Mouse (Mus musculus) megakaryocyte, embryonic 14.5 days (primary cell): ENCODE data around the gene Gm20388. TPM values are rescaled to one million over a fixed set of nuclear protein-coding genes. Genes with fewer than 3 reads are reported as not detected.

ENCODE experiments used
- H3K27me3 ChIP-seq: replicated peaks from 2 replicates; pipeline ENCODE3; 2012; ENCODE audit warnings: inconsistent platforms
- H3K36me3 ChIP-seq: replicated peaks from 2 replicates; pipeline ENCODE3; 2012; ENCODE audit warnings: low read length, inconsistent platforms, mixed read lengths
- H3K4me1 ChIP-seq: 2 replicates; pipeline ENCODE4 v1.6.1; 2012; ENCODE audit warnings: inconsistent platforms
- H3K4me3 ChIP-seq: replicated peaks from 2 replicates; pipeline ENCODE3; 2012; ENCODE audit warnings: moderate library complexity, mild to moderate bottlenecking, inconsistent platforms
- H3K9me3 ChIP-seq: 2 replicates; pipeline ENCODE4 v1.6.1; 2012; ENCODE audit warnings: inconsistent platforms
- FLI1 ChIP-seq: IDR thresholded peaks from 2 replicates; pipeline ENCODE4 v1.6.1; 2012; ENCODE audit warnings: low read length, inconsistent platforms, mixed read lengths
- GATA1 ChIP-seq: IDR thresholded peaks from 3 replicates; pipeline ENCODE4 v1.6.1; 2012; ENCODE audit warnings: mixed read lengths, low read length, inconsistent platforms, borderline replicate concordance
- polyA plus RNA-seq: library from polyadenylated mRNA; stranded (reverse); fragments of >175 nt; gene quantifications from 2 replicates; pipeline ENCODE4 v1.2.3, GENCODE M21; 2012; ENCODE audit warnings: low replicate concordance; ENCODE audit not compliant: insufficient read depth

Gene Gm20388
- polyA plus RNA-seq, 1 experiment = 111 TPM

GRCm38 (mm10) chr8:122825408-122825807 lies 2914.8 kb downstream of the Gm20388 start:
- Histone ChIP-seq H3K36me3 (peaks cover 9% of the 10 kb centered on the region), H3K4me1 (peaks cover 61% of the 10 kb centered on the region), H3K27me3 (peaks cover 69% of the 10 kb centered on the region), H3K9me3 (peaks cover 14% of the 10 kb centered on the region), H3K4me3 (no peak overlapping the region)
- no peak for TF ChIP-seq FLI1
- no peak for TF ChIP-seq GATA1

- Histone ChIP-seq H3K4me1 (peaks cover 53% of the 10 kb centered on the region), H3K36me3 (peaks cover 9% of the 10 kb centered on the region), H3K4me3 (peak overlapping the region; percentile 33), H3K9me3 (peaks cover 12% of the 10 kb centered on the region), H3K27me3 (peaks cover 83% of the 10 kb centered on the region)
- TF ChIP-seq FLI1 (no peak), GATA1 (no peak)
Measured at GRCm38 (mm10) chr8:122829396-122829795, 2918.8 kb downstream of the Gm20388 start.

- Histone ChIP-seq H3K4me3 (peak overlapping the region; percentile 82), H3K9me3 (peaks cover 13% of the 10 kb centered on the region), H3K36me3 (peaks cover 9% of the 10 kb centered on the region), H3K27me3 (peaks cover 75% of the 10 kb centered on the region), H3K4me1 (peaks cover 48% of the 10 kb centered on the region)
- TF ChIP-seq GATA1 = no peak
- TF ChIP-seq FLI1 = no peak
Measured at GRCm38 (mm10) chr8:122830349-122831061, 2919.9 kb downstream of the Gm20388 start.

- Histone ChIP-seq H3K4me3 (no peak overlapping the region), H3K27me3 (peaks cover 64% of the 10 kb centered on the region), H3K4me1 (peaks cover 24% of the 10 kb centered on the region), H3K9me3 (peaks cover 9% of the 10 kb centered on the region), H3K36me3 (no peaks in the 10 kb centered on the region)
- TF ChIP-seq GATA1 = no peak
Measured at GRCm38 (mm10) chr8:122834416-122834815, 2923.8 kb downstream of the Gm20388 start.

GRCm38 (mm10) chr8:122834971-122835370 lies 2924.3 kb downstream of the Gm20388 start:
- no peaks in the 10 kb centered on the region for H3K36me3 ChIP-seq
- TF ChIP-seq FLI1 (no peak), GATA1 (no peak)
- H3K4me3 ChIP-seq = no peak overlapping the region
- peaks cover 20% of the 10 kb centered on the region for H3K4me1 ChIP-seq
- H3K27me3 ChIP-seq = peaks cover 65% of the 10 kb centered on the region
- peaks cover 9% of the 10 kb centered on the region for H3K9me3 ChIP-seq

GRCm38 (mm10) chr8:122836199-122836598 lies 2925.6 kb downstream of the Gm20388 start:
- Histone ChIP-seq H3K9me3 (peaks cover 9% of the 10 kb centered on the region), H3K4me3 (no peak overlapping the region), H3K27me3 (peaks cover 73% of the 10 kb centered on the region), H3K36me3 (no peaks in the 10 kb centered on the region), H3K4me1 (peaks cover 9% of the 10 kb centered on the region)
- no peak for TF ChIP-seq FLI1
- TF ChIP-seq GATA1 = no peak

GRCm38 (mm10) chr8:122836696-122837095 lies 2926.1 kb downstream of the Gm20388 start:
- Histone ChIP-seq H3K36me3 (no peaks in the 10 kb centered on the region), H3K27me3 (peaks cover 69% of the 10 kb centered on the region), H3K4me3 (no peak overlapping the region), H3K9me3 (peaks cover 9% of the 10 kb centered on the region), H3K4me1 (peaks cover 9% of the 10 kb centered on the region)
- TF ChIP-seq GATA1 (no peak), FLI1 (no peak)

GRCm38 (mm10) chr8:122844161-122844560 lies 2933.5 kb downstream of the Gm20388 start:
- H3K36me3 ChIP-seq = no peaks in the 10 kb centered on the region
- peaks cover 22% of the 10 kb centered on the region for H3K4me1 ChIP-seq
- TF ChIP-seq FLI1 (no peak), GATA1 (no peak)
- 0 out of 2 replicates have a peak, but pooled peaks cover 5% of the 10 kb centered on the region for H3K9me3 ChIP-seq
- no peak overlapping the region for H3K4me3 ChIP-seq
- H3K27me3 ChIP-seq = peaks cover 80% of the 10 kb centered on the region

- Histone ChIP-seq H3K27me3 (peaks cover 82% of the 10 kb centered on the region), H3K9me3 (0 out of 2 replicates have a peak, but pooled peaks cover 5% of the 10 kb centered on the region), H3K4me1 (peaks cover 22% of the 10 kb centered on the region), H3K4me3 (no peak overlapping the region), H3K36me3 (no peaks in the 10 kb centered on the region)
- no peak for TF ChIP-seq FLI1
- no peak for TF ChIP-seq GATA1
Measured at GRCm38 (mm10) chr8:122845662-122846061, 2935.0 kb downstream of the Gm20388 start.

GRCm38 (mm10) chr8:122847829-122848561 lies 2937.4 kb downstream of the Gm20388 start, which contains the start of gene Cdh15:
Gene Cdh15 (plus strand): TSS chr8:122847966.
- Histone ChIP-seq H3K4me1 (peaks cover 22% of the 10 kb centered on the region), H3K4me3 (no peak within 1 kb of the TSS), H3K36me3 (no peaks in the 10 kb centered on the region), H3K27me3 (peaks cover 92% of the 10 kb centered on the region), H3K9me3 (0 out of 2 replicates have a peak, but pooled peaks cover 5% of the 10 kb centered on the region)
- TF ChIP-seq FLI1 (no peak), GATA1 (no peak)
